23 mouse cellular contexts compared by ENCODE assay signal in genomic region chr19:34353291-34353805, GRCm38 (mm10).
DNase-seq lines count a peak whose midpoint lies in the region; ATAC-seq and TF ChIP-seq lines count a peak whose summit lies in the region.
"Had no signal": no experiment of that assay in that cellular context is flagged by ENCODE, and none has a peak within 500 bp of the region (broad histone marks: within the 10 kb centered on the region; RNA-seq: fewer than 3 reads in every experiment).

No protein-coding gene starts in this region.

- H3K27me3 ChIP-seq in kidney, postnatal 0 days (ENCODE audit: insufficient read depth, low read length), result no peaks in the 10 kb centered on the region
- no peaks in the 10 kb centered on the region for H3K27me3 ChIP-seq in lung, postnatal 0 days (replicated peaks; ENCODE audit: insufficient read depth, low read length)
- H3K27me3 ChIP-seq: midbrain, embryonic 15.5 days; neural tube, embryonic 15.5 days; stomach, embryonic 15.5 days had no signal

- peak; percentile 13 for DNase-seq in adrenal gland, adult 8-10 months
- DNase-seq in adrenal gland, postnatal 25 days, result no peak
- peak; percentile 43 for DNase-seq in Muller cell, postnatal 12 days (ENCODE audit: inconsistent ontology term)
- peak; percentile 73 for DNase-seq in kidney, postnatal 0 days (ENCODE audit: low spot score)
- peak; percentile 59 for DNase-seq in lung, postnatal 0 days (ENCODE audit: low spot score)
- no peak for DNase-seq in right cerebral cortex, postnatal 10 days (ENCODE audit: low spot score in 2 of 2)
- DNase-seq in urinary bladder, postnatal 25 days (ENCODE audit: low spot score), result no peak
- no peak for DNase-seq in left cerebral cortex, adult 8-10 months (ENCODE audit: low spot score in 2 of 2)
- DNase-seq: cerebellum, adult 11-12 months; cerebellum, postnatal 14 days; embryo, embryonic 11 days; gastrocnemius, postnatal 25 days; left cerebral cortex, postnatal 4 days; liver; right cerebral cortex, postnatal 14 days; thymus, adult 2 months had no signal

- H3K27ac ChIP-seq in kidney, postnatal 0 days, result peak overlapping the region; percentile 60
- H3K27ac ChIP-seq in lung, postnatal 0 days (ENCODE audit: low read length), result no peak overlapping the region
- H3K27ac ChIP-seq: hindbrain, embryonic 10.5 days; hindbrain, postnatal 0 days; midbrain, embryonic 15.5 days; neural tube, embryonic 15.5 days; stomach, embryonic 15.5 days had no signal

- peak; percentile 82 for TF ChIP-seq EP300 in lung, postnatal 0 days (IDR thresholded peaks at IDR 0.05)

- no peak for ATAC-seq in kidney, postnatal 0 days (replicated peaks; ENCODE audit: low FRiP score, low read depth)
- ATAC-seq in lung, postnatal 0 days, result peak; percentile 77
- ATAC-seq: hindbrain, postnatal 0 days; intestine, postnatal 0 days; midbrain, embryonic 15.5 days had no signal

- WGBS in kidney, postnatal 0 days, result 24% methylated on average over 3 of the region's 3 CpGs
- WGBS in lung, postnatal 0 days, result 6% methylated on average over 3 of the region's 3 CpGs

- 0 out of 2 replicates have a peak, but pooled peaks cover 3% of the 10 kb centered on the region for H3K4me1 ChIP-seq in kidney, postnatal 0 days (replicated peaks; ENCODE audit: insufficient read depth, low read length)
- 0 out of 2 replicates have a peak, but pooled peaks cover 4% of the 10 kb centered on the region for H3K4me1 ChIP-seq in lung, postnatal 0 days (ENCODE audit: insufficient read depth, low read depth, low read length)
- H3K4me1 ChIP-seq: hindbrain, embryonic 10.5 days; midbrain, embryonic 15.5 days; neural tube, embryonic 15.5 days; stomach, embryonic 15.5 days had no signal

- no peaks in the 10 kb centered on the region for H3K36me3 ChIP-seq in kidney, postnatal 0 days (ENCODE audit: insufficient read depth, low read length)
- no peaks in the 10 kb centered on the region for H3K36me3 ChIP-seq in lung, postnatal 0 days (ENCODE audit: insufficient read depth, low read length)
- H3K36me3 ChIP-seq: G1E; hindbrain, embryonic 10.5 days; midbrain, embryonic 15.5 days; neural tube, embryonic 15.5 days; stomach, embryonic 15.5 days had no signal

- TF ChIP-seq CTCF in kidney, postnatal 0 days (IDR thresholded peaks at IDR 0.05; ENCODE audit: low read depth), result no peak
- TF ChIP-seq CTCF in lung, postnatal 0 days (IDR thresholded peaks at IDR 0.05), result no peak

- H3K9ac ChIP-seq in kidney, postnatal 0 days (ENCODE audit: low read depth, low read length), result no peak overlapping the region
- H3K9ac ChIP-seq in lung, postnatal 0 days (replicated peaks; ENCODE audit: low read depth), result no peak overlapping the region
- H3K9ac ChIP-seq: midbrain, embryonic 15.5 days; neural tube, embryonic 15.5 days; stomach, embryonic 15.5 days had no signal

- no peaks in the 10 kb centered on the region for H3K9me3 ChIP-seq in kidney, postnatal 0 days (replicated peaks; ENCODE audit: low read length)
- H3K9me3 ChIP-seq in lung, postnatal 0 days (ENCODE audit: low read length), result no peaks in the 10 kb centered on the region
- H3K9me3 ChIP-seq: G1E; hindbrain, embryonic 10.5 days; midbrain, embryonic 15.5 days; neural tube, embryonic 15.5 days; stomach, embryonic 15.5 days had no signal

- no peak overlapping the region for H3K4me3 ChIP-seq in kidney, postnatal 0 days (replicated peaks; ENCODE audit: low read depth, low read length)
- H3K4me3 ChIP-seq in lung, postnatal 0 days (ENCODE audit: low read depth, low read length), result no peak overlapping the region
- H3K4me3 ChIP-seq: hindbrain, embryonic 10.5 days; midbrain, embryonic 15.5 days; neural tube, embryonic 15.5 days; stomach, embryonic 15.5 days had no signal

- H3K4me2 ChIP-seq in kidney, postnatal 0 days (ENCODE audit: low read length), result no peak overlapping the region
- no peak overlapping the region; the same call in 1 of the 2 replicates for H3K4me2 ChIP-seq in lung, postnatal 0 days (replicated peaks; ENCODE audit: low read depth, low read length)
- H3K4me2 ChIP-seq: midbrain, embryonic 15.5 days; neural tube, embryonic 15.5 days; stomach, embryonic 15.5 days had no signal

Comparison
In these comparisons a context has a peak if more than half of its experiments do, and no peak if none do; other contexts are left out.
1. DNase-seq: peak in adrenal gland, adult 8-10 months (single experiment), Muller cell, postnatal 12 days (single experiment), kidney, postnatal 0 days (single experiment) and lung, postnatal 0 days (single experiment); none in adrenal gland, postnatal 25 days (single experiment), right cerebral cortex, postnatal 10 days (0 of 2), urinary bladder, postnatal 25 days (single experiment) and left cerebral cortex, adult 8-10 months (0 of 2).